Mouse (Mus musculus): ENCODE measurements around the gene Nsa2.
A peak's percentile ranks its signal among the peaks of the same experiment; 100 is the strongest.
"Not testable (repeated sequence)": the region's sequence is repeated elsewhere in the genome, so short reads cannot be mapped to it uniquely, and the experiment has no call there.

Nsa2 gene

GRCm38 (mm10) chr13:97137466-97138400, at the start of gene Nsa2, which contains the start of gene Gfm2:
Gene Nsa2, minus strand, starts transcription at chr13:97137937.
Gene Gfm2, plus strand, starts transcription at chr13:97137937.
- DNase-seq (ENCODE audit: low spot score): peak; percentile 79

- no peak for DNase-seq (ENCODE audit: low spot score)
These were observed 48.6 kb upstream of the Nsa2 start for GRCm38 (mm10) chr13:97186346-97186745.

- DNase-seq (ENCODE audit: low spot score): no peak
These were observed 46.9 kb upstream of the Nsa2 start for GRCm38 (mm10) chr13:97184656-97185055.

- DNase-seq (ENCODE audit: low spot score): no peak
These were observed 46.4 kb upstream of the Nsa2 start for GRCm38 (mm10) chr13:97184168-97184567.

GRCm38 (mm10) chr13:97182821-97183220, 45.1 kb upstream of the Nsa2 start:
- DNase-seq (ENCODE audit: low spot score): no peak

GRCm38 (mm10) chr13:97180113-97180828, 42.5 kb upstream of the Nsa2 start:
- no peak for DNase-seq (ENCODE audit: low spot score)

- DNase-seq (ENCODE audit: low spot score): no peak
These were observed 41.2 kb upstream of the Nsa2 start for GRCm38 (mm10) chr13:97178943-97179342.

- no peak for DNase-seq (ENCODE audit: low spot score)
These were observed 39.0 kb upstream of the Nsa2 start for GRCm38 (mm10) chr13:97176731-97177130.

- no peak for DNase-seq (ENCODE audit: low spot score)
These were observed 38.0 kb upstream of the Nsa2 start for GRCm38 (mm10) chr13:97175520-97176264.

- DNase-seq (ENCODE audit: low spot score): no peak
These were observed 8.1 kb upstream of the Nsa2 start for GRCm38 (mm10) chr13:97145834-97146233.

- no peak for DNase-seq (ENCODE audit: low spot score)
These were observed 4.6 kb upstream of the Nsa2 start for GRCm38 (mm10) chr13:97142321-97142720.

GRCm38 (mm10) chr13:97138404-97138931, 731 bp upstream of the Nsa2 start:
- DNase-seq (ENCODE audit: low spot score): not testable (repeated sequence)

GRCm38 (mm10) chr13:97130413-97130812, 7.3 kb downstream of the Nsa2 start:
- not testable (repeated sequence) for DNase-seq (ENCODE audit: low spot score)

GRCm38 (mm10) chr13:97129654-97130053, 8.1 kb downstream of the Nsa2 start:
- not testable (repeated sequence) for DNase-seq (ENCODE audit: low spot score)

- no peak for DNase-seq (ENCODE audit: low spot score)
These were observed 16.4 kb downstream of the Nsa2 start for GRCm38 (mm10) chr13:97121341-97121740.

GRCm38 (mm10) chr13:97109046-97109445, 28.7 kb downstream of the Nsa2 start:
- no peak for DNase-seq (ENCODE audit: low spot score)

GRCm38 (mm10) chr13:97107721-97108120, 30.0 kb downstream of the Nsa2 start:
- not testable (repeated sequence) for DNase-seq (ENCODE audit: low spot score)

GRCm38 (mm10) chr13:97104996-97105395, 32.7 kb downstream of the Nsa2 start:
- DNase-seq (ENCODE audit: low spot score): no peak

- DNase-seq (ENCODE audit: low spot score): peak; percentile 16
These were observed 38.4 kb downstream of the Nsa2 start, which contains the start of gene Gm6169 for GRCm38 (mm10) chr13:97099187-97099852. Gene Gm6169, minus strand, starts transcription at chr13:97099237.

GRCm38 (mm10) chr13:97095726-97096125, 42.0 kb downstream of the Nsa2 start:
- no peak for DNase-seq (ENCODE audit: low spot score)

GRCm38 (mm10) chr13:97088183-97088582, 49.6 kb downstream of the Nsa2 start:
- DNase-seq (ENCODE audit: low spot score): no peak
